Mouse (Mus musculus) layer of hippocampus, adult 6 months (tissue): Measurements from ENCODE around the gene 5730522E02Rik. TPM values are rescaled to one million over a fixed set of nuclear protein-coding genes. Genes with fewer than 3 reads are reported as not detected.

ENCODE experiments used
- long read RNA-seq, 2 experiments: library from polyadenylated mRNA; unstranded; transcript quantifications; one replicate each; pipeline ENCODE4 v2.0.0; 2019 to 2020
- microRNA-seq: library from miRNA; unstranded; fragments of <30 nt; microRNA quantifications from one replicate; pipeline ENCODE4 v1.2.0, GENCODE M21; 2020
- polyA plus RNA-seq: library from polyadenylated mRNA; unstranded; fragments of <200 nt; fragmentation: Nextera tagmentation; gene quantifications from 2 replicates; pipeline ENCODE4 v1.2.3, GENCODE M21; 2021

The 5730522E02Rik gene
- polyA plus RNA-seq = 4.4 and 6.6 TPM in 2 replicates
- long read RNA-seq, experiment 1, partial matches to known transcripts = 0 of 3 reads
- long read RNA-seq, experiment 1, other reads (novel, unspliced or antisense) = 3 of 3 reads
- long read RNA-seq, experiment 2, partial matches to known transcripts = 2 of 11 reads
- long read RNA-seq, experiment 2, other reads (novel, unspliced or antisense) = 9 of 11 reads

GRCm38 (mm10) chr11:26210582-26211180 lies at the start of gene 5730522E02Rik:
Gene 5730522E02Rik (minus strand): TSS chr11:26210763.

Small RNA genes within 50 kb of the gene (microRNA-seq; reads per million reads assigned to microRNA genes)
- not detected for gene Mir6372

Other genes with a start within 250 kb of the 5730522E02Rik start
- gene Fancl, start 175.4 kb upstream of the 5730522E02Rik start, polyA plus RNA-seq = 5.3 and 5.9 TPM in 2 replicates